Mouse (Mus musculus) adipocyte (in vitro differentiated cells): ENCODE data around the gene Anks1b.

ENCODE experiments used
- DNase-seq: peaks from one replicate; pipeline ENCODE4 v3.0.0-alpha.2; 2016; ENCODE audit warnings: low spot score

Anks1b gene

DNA sequence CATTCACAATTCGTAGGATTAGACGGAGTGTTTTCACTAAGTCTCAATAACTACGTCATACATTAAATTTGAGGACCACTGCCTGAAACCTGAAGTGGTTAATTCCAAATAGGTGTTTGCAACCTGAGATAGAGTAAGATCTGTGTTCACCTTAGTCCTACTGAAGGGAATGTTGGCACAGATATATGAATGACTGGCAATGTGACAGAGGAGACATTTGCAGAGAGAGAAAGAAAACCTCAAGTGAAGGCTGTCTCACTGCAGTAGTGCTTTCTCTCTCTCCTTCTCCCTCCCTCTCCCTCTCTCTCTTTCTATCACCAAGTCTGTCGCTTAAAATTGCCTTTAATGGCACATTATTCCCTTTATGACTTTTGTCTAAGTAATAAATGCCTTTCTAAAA is 101.1 kb downstream of the Anks1b start:
- DNase-seq, result no peak

DNA sequence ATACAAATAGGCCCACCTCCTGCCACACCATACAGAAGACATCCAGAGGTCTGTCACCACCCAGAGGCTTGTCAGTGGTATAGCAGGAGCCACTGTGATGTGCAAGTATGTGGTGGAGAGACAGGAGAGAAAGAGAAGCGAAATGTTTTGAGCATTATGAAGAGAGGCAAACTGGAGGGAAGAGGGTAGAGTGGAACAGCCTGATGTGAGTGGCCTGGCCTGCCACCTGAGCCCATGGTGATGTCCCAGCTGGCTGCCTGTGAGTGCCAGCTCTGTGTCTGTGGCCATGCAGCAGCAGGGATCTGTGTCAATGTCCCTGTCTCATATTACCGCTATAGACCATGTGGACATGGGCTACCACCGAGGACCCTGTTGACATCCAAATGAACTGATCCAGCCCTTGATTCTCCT is 102.1 kb downstream of the Anks1b start:
- DNase-seq, result peak; percentile 20

DNA sequence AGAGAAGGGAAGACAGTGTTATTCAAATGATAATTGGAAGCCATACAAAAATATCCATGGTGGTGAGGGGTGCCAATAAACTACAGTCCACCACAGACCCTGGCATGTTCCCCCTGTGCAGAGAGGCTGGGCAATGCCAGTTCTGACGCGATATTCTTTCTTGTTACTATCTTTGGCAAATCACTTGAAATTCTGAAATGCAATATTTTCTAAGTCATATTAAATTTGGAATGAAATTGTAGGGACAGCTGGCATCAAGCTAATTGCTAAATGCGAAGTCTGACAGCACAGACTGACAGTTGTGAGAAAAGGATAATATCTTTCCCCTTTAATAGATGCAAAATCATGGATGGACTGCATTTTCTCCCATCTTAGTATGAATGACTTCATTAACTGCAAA is 103.3 kb downstream of the Anks1b start:
- no peak for DNase-seq

DNA sequence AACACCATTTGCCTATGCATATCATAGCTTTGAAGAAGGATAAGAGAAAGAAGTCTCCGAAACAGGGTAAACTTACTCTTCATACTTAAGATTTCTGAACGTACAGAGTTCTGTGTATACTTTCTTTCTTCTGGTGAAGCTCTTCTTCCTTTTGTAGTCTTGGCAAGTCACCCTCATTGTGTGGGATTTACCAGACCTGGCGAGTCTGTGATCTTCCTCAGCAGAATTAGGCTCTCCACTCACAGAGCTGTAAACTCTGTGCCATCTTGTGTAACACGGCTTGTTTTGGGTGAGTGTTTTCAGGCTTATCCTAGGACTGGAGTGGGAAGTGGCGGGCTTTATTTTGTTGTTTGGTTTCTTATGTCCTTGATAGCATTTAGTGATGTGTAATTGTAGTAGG is 120.9 kb downstream of the Anks1b start:
- no peak for DNase-seq

DNA sequence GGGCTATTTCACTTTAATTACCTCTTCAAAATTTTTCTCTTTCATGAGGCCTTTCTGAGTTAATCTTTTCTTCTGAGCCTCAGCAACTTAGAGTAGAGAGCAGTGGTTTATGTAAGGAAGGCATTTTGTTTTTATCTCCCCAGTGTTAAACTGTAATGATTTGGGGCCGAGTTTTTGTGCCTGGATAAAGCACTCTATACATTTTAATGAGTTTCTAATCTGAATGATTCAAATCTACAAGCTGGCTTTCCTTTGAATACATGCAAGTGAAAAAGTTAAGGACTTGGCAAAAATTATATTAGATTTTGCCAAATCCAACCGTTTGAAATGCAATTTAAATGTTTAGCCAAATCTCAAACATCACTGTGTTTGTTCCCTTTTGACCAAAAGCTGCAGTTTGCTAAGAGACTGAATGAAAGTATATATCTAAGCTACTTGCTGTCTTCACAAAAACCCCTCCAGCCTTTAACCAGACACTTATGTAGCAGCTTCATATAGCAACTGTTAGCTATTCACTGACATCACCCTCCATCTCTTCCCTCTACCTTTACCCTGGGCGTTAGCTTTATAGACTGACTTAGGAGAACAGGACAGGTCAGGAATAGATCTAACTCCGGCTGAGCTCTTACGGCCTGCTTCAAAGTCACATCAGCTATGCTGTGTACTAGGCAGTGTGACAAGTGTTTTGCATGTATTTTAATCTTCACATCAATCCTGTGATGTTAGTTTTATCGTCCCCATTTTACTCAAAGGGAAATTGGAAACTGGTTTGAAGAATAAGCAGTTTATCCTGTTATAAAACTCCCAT is 122.5 kb downstream of the Anks1b start:
- no peak for DNase-seq

DNA sequence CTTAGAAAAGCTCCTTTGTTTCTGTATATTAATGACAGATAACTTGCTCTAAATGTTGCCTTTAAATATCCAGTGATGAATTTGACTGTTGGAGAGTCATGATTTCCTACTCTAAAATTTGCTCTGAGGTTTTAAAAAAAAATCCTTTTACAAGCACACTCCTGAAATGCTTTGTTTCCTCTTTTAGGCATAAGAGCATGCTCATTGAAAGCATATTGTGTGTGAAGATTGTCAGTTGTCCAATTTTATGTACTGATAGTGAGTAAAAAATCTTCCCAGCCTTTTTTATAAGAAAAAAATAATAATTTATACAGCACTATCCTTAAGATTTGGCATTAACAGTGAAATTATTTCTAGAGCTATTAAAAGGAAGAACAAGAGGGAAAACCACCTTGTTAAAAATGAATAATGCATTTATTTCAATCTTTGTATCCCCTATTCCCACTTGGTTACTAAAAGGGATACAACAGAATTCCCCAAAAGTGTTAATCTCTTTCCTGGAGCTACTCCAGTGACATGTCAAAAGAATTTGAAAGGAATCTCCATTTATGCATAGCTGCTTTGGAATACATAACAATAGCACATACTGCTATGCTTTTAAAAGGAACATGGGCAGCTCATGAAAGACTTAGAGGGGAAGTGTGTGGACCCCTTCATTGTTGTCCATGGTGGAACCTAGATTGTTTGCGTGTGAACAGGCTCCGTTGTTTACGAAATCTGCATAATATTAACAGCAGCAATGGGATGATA is 130.8 kb downstream of the Anks1b start:
- no peak for DNase-seq

DNA sequence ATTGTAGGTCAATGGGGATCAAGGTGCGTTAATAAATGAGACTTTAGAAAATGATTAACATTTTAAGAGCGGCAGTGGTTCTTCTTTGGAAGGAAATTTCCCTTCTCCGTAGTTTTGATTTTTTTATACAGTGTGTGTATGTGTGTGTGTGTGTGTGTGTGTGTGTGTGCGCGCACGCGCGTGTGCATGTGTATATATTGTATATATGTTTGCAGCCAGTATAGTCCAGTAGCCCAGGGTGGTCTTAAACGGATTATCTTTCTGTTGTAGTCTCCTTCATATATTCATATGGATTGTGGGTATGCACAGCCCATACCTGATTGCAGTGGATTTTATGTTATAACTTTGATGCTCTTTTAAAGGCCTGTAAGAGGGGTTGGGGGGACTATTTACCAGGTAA is 131.6 kb downstream of the Anks1b start:
- no peak for DNase-seq

DNA sequence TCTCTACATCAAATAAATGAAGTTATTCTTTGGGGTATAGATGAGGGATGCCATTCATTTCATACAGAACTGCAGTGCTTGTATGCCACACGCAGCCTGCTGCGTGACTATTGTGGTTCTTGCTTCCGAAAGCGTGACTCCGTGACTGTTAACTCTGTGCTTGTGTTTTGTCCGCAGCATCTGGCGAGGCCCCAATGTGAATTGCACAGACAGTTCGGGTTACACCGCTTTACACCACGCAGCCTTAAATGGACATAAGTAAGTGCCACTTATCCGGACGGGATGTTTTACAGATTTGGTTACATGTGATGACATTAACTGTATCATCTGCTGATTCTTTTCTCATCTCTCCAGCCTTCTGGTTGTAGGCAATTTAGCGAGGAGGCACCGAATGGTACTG is 159.7 kb downstream of the Anks1b start:
- DNase-seq, result no peak

DNA sequence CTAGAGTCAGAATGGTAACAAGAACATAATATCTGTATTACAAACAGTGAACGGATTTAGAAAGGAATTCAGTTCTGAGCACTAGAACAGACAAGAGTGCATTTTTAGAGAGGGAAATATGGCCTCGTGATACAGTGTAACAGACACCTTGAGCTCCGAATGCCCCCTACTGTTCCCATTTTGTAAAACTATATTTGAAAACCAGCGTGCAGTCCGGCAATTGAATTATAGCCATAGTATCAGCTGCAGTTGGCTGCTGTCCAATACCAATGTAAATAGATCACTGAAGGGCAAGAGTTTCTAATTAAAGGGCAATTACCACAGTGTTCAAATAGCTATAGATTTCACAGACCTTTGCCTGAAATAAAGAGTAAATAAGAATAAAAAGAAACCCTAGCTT is 170.0 kb downstream of the Anks1b start:
- peak; percentile 3 for DNase-seq

DNA sequence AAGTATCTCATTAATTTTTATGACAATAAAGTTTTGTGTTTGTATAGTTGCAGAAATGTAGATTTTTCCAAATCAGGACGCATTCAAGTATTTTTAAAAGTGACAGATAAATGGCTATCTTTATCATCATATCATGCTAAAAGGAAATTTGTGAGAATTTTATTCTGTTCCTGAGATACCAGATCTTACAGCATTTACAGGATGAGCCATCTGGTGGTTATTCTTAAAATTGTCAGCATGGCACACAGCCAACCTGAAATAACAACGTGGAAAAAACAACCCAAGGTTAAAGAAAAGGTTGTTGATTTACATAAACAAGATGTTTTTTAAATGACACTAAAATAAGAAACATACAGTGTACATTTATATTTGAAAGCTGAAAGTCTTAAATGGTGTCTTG is 170.5 kb downstream of the Anks1b start:
- peak; percentile 75 for DNase-seq

DNA sequence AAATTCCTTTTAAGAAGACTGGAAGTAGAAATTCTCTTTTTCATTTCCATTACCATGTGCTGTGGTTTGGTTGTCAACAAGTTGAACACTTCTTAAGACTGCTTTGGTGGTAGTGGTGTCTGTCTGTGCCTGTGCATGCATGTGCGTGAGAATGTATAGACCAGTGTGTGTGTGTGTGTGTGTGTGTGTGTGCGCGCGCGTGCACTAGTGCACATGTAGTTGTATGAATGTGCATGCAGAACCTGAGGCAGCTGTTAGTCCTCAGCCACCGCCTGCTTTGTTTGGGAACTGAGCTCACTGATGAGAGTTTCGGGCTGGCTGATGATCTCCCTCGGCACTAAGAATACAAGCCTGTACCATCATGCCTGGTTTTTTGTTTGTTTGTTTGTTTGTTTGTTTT is 170.9 kb downstream of the Anks1b start:
- no peak for DNase-seq

DNA sequence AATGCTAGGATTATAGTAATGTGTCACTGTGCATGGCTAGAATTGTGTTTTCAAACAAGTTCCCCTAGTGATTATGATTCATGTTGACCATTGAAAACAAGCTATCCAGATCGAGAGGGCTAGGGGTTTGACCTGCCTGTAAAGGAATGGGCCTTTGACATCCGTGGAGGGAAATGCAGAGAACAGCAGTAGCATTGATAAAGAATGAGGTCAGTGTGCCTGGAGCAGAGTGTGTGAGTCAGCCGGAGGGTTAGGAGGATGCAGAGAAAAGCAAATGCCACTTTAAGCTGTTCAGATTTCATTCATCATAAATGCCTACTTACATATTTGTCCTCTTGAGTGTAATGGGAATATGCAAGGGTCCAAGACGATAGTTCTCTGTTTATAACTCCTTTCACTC is 195.3 kb downstream of the Anks1b start:
- no peak for DNase-seq

DNA sequence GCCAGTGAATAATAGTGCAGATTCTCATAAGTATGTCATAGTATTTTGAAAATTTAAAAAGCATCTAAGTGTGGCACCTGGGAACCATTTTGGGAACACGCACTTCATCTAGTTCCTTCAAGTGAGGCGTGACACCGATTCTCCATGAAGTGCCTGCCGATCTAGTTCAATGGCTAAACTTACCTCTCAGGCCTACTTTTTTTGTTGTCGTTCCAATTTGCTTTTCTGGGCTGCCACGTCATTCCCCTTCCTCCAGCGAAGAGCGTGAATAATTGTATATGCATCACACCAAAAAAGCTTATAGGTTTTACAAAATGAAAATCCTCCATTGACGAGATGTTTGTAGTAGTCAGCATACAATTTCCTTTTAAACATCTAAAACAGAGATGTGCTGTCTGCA is 204.6 kb downstream of the Anks1b start:
- DNase-seq, result no peak

DNA sequence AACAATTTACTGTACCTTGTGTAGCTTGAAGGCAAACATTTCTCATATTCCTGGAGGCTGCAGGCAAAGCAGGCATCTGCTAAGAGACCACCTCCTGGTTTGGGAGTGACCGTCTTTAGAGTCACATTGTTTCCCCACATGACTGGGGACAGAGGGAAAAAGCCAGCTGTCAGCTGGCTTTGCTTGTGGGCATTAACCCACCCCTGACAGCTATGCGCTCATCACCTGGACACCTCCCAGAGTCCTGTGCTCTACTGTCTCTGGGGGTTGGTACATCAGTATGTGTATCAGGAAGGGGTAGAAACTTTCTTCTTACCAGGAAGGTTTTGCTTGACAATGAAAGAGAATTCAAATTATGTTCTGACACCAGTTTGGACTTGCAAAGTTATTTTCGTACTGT is 207.8 kb downstream of the Anks1b start:
- DNase-seq, result no peak

DNA sequence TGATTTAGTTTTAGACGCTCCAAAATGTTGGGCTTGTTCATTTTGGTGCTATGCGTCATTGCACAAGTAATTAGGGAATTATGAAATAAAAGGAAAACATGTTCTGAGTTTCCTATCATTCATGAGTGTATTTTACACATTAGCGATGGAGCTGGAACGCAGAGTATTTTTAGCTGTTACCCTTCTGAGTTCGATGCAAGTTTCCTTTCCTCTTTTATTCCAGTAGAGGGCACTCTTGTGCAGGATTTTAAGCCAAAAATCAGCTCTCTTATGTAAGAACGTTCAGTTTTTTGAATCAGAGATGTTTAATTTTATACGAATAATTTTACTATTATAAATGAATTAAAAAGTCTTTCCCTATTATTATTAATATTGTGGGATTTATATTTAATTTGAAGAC is 208.3 kb downstream of the Anks1b start:
- DNase-seq, result peak; percentile 65

DNA sequence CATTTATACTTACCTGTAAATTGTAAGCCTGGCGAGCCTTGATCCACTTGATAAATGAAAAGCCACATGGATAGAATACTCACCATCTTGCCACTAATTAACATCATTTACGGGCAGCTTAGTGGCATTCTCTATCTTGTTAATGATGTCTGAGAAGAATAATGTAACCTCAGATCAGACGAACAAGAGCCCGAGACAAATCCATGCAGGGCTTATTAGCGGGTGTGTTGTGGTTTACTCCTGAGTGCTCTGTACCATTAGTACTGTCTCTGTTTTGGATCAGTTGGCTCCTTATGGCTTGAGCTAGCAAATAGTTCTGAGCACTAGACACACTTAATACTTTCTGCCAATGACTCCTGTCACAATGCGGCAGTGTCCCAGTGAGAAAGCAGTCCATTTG is 220.6 kb downstream of the Anks1b start:
- DNase-seq, result no peak

DNA sequence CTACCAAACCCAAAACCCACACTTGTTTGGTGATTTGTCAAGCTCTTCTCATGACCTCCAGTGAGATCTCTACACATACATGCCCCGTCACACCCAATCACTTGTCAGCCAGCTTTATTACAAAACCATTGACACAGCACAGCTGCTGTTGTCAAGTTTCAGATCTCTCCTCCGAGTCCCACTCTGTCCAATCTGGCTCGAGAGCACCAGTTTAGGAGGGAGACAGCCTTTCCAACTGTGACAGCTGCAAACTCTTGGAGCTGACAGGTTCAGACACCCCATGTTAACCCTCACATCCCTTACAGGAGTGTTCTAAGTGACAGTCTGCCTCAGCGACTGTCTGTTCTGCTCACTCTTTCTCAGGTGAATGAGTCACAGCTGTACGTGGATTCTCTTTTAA is 239.4 kb downstream of the Anks1b start:
- DNase-seq, result peak; percentile 2

DNA sequence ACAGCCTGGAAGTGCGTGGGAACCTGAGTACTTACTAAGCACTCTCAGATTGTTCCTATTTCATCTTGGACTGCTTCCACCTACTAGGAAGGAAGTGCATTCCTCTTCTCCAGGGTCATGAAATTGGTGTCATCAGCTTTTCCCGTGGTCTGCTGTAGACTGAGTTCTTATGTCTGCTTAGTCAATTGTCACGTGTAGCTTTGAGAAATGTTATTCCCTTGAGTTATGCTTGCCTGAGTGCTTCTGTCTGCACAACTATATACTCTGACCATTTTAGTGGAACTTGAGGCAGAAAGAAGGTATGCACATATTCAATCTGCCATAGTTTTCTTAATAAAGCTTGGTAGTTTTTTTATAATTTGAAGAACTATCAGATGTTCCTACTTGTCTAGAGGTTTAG is 243.6 kb downstream of the Anks1b start:
- no peak for DNase-seq

DNA sequence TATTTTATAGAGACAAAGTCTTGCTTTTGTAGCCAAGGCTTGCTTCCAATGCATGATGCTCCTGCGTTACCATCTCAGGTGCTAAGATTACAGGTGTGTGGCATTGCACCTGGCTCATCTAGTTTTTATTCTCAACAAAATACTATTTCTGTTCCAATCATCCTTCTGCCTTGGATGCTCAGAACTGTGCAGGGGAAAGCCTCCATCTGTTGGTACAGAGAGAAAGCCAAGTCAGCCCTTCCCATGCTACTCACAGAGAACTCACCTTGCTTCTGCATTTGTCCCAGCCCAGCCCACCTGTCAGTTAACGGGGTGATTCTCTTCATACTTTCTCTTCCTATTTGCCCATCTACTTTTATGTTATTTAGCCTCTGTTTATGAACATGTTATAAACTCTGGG is 244.5 kb downstream of the Anks1b start:
- DNase-seq, result no peak

DNA sequence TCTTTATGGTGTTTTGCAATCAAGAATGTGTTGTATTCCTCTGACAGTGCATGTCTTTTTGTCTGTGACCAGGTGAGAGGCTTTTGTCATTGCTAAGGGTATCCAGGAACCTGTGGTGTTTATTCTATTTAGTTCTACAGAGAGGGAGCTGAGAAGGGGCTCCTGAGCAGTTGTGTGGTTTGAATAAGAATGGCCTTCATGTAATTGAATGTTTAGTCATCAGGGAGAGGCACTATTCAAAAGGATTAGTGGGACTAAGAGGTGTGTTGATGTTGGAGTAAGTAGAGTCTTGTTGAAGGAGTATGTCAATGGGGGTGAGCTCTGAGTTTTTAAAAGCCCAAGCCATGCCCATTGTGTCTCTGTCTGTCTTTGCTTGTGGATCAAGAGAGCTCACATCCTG is 264.2 kb downstream of the Anks1b start:
- DNase-seq, result no peak

DNA sequence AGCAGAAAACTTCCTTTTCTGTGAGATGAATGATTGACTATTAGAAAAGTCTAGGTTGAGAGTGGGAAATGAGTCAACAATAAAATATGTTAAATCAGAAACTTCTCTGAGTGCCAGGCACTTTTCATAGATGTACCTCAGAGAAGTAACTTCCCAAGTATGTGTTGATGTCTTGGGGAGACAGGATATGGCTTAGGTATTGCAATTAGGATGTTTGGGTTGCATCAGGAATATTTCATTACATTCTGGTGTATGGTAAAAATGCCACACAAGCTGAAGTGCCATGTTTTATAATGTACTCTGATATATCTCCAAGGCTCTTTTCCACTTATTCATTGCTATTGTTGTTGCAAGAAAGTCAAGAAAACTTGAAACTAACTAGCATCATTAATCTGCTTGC is 267.6 kb downstream of the Anks1b start:
- DNase-seq, result no peak

DNA sequence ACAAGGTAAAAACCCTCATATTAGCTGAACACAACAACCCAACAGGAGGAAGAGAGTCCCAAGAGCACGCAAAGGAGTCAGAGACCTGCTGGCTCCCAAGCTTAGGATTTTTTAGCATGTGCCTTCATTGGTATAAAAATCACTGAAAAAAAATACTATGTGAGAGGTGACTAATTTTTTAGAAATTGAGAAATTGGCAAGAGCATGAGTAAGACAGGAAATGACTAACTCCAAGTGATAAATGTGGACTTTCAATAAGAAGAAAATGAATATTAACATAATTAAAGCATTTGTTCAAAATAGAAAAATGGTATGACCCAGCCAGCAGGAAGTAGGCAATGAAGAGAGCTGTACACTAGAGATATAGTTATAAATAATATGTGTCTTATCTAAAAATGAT is 271.1 kb downstream of the Anks1b start:
- peak; percentile 7 for DNase-seq

DNA sequence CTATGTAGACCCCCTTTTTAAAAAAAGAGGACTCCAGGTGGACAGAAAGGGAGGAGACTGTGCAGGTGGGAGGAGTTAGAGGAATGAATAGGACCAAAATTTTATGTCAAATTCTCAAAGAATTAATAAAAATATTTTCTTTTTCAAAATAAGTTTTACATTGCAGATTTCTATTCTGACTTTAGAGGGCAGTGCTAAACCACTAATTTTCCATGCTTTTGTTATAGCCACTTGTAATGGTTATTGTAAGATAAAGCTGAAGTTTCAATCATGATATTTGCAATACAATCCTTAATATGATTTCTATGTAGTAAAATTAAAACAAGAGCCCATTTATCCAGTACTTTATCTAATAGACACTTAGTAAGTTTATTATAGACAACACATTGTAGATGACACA is 278.2 kb downstream of the Anks1b start:
- DNase-seq, result peak; percentile 13
